Mouse (Mus musculus): Measurements from ENCODE around the gene Lamb1. TPM values are rescaled to one million over a fixed set of nuclear protein-coding genes. Genes with fewer than 3 reads are reported as not detected.

Gene Lamb1
- polyA plus RNA-seq, 1 experiment from 2014 or later: 31.7 TPM

DNA sequence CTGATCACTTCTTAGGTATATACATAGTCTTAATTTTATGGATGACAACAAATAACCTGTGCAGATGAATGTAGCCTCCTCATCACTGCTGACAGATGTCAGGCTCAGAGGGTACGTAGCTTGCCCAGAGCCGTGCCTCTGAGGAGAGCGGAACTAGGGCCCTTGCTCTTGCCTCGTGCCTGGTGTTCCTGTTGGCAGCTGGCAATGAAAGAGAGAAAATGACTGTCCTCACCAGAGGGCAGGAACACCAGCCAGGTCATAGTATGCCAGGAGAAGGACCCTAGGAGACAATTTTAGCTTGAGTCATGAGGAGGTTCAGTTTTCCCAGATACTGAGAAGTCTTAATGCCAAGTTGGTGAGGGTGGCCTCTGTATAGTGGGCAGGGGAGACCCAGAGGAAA, 48.1 kb downstream of the Lamb1 start:
- WGBS: 97% methylated on average over 4 of the region's 4 CpGs
- DNase-seq (ENCODE audit: low spot score): no peak

DNA sequence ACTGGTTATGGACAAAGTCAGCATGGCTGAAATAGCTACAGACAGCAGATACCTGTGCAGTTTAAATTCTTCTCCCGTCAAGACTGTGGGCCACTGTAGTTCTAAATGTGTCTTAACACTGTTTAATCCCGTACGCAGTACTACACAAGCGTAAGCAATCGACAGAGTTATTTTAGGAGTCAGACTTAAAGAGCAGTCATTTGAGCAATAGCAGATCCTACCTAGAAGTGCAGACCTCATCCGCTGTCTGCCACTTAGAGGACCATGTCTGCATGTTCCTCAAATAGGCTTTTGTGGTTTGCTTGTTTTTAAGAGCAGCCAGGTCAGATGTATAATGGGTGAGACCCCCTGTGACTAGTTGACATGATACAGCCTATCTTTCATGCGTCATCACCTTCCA, 49.3 kb downstream of the Lamb1 start:
- ATAC-seq (ENCODE audit: low FRiP score, low TSS enrichment) (no peak), DNase-seq (ENCODE audit: low spot score) (no peak)
- no peak overlapping the region for H3K4me3 ChIP-seq (ENCODE audit: low read depth, low read length)
- TF ChIP-seq CTCF (IDR thresholded peaks at IDR 0.05; ENCODE audit: low read depth) (no peak), EP300 (optimal IDR thresholded peaks at IDR 0.05) (no peak)
- H3K36me3 ChIP-seq (ENCODE audit: control insufficient read depth, insufficient read depth, low read length): peaks cover 34% of the 10 kb centered on the region
- H3K4me1 ChIP-seq (replicated peaks; ENCODE audit: control insufficient read depth, insufficient read depth): no peaks in the 10 kb centered on the region
- 80% methylated on average over 7 of the region's 7 CpGs for WGBS
- no peak overlapping the region for H3K9ac ChIP-seq (ENCODE audit: low read length)
- H3K27me3 ChIP-seq (ENCODE audit: control insufficient read depth, insufficient read depth, low read length): no peaks in the 10 kb centered on the region
- H3K4me2 ChIP-seq (replicated peaks; ENCODE audit: low read depth): no peak overlapping the region
- no peak overlapping the region for H3K27ac ChIP-seq (replicated peaks)
- no peaks in the 10 kb centered on the region for H3K9me3 ChIP-seq (ENCODE audit: control insufficient read depth, low read length)

More for the DNA sequence above, 48.1 kb downstream of the Lamb1 start:
- no peak for ATAC-seq (ENCODE audit: low FRiP score, low TSS enrichment)
- Histone ChIP-seq H3K4me3 (ENCODE audit: low read depth, low read length) (no peak overlapping the region), H3K27me3 (ENCODE audit: control insufficient read depth, insufficient read depth, low read length) (no peaks in the 10 kb centered on the region), H3K9me3 (ENCODE audit: control insufficient read depth, low read length) (no peaks in the 10 kb centered on the region), H3K4me2 (replicated peaks; ENCODE audit: low read depth) (no peak overlapping the region), H3K27ac (replicated peaks) (no peak overlapping the region), H3K4me1 (replicated peaks; ENCODE audit: control insufficient read depth, insufficient read depth) (no peaks in the 10 kb centered on the region), H3K36me3 (ENCODE audit: control insufficient read depth, insufficient read depth, low read length) (peaks cover 34% of the 10 kb centered on the region), H3K9ac (ENCODE audit: low read length) (no peak overlapping the region)
- TF ChIP-seq EP300 (optimal IDR thresholded peaks at IDR 0.05) (no peak), CTCF (IDR thresholded peaks at IDR 0.05; ENCODE audit: low read depth) (no peak)

DNA sequence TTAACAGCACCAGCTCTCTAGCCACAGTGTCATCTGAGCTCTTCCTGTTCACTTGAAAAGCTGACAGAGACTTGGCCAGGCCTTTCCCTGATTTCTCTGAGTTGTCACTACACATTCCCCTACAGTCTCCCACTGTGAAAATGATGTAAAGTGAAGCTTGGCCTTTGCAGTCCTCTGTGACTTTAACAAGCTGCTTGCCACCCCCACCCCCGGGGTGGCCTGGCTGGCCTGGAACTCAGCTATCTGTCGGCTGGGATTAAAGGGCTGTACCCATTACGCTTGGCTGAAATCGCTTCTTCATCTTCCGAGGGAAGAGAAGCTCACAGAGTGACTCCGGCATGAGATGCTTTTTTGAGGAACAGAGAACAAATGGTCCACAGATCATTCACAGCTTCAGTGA, 50.9 kb downstream of the Lamb1 start:
- no peaks in the 10 kb centered on the region for H3K4me1 ChIP-seq (replicated peaks; ENCODE audit: control insufficient read depth, insufficient read depth)
- DNase-seq (ENCODE audit: low spot score) (no peak), ATAC-seq (ENCODE audit: low FRiP score, low TSS enrichment) (no peak)
- no peak overlapping the region for H3K4me3 ChIP-seq (ENCODE audit: low read depth, low read length)
- H3K9ac ChIP-seq (ENCODE audit: low read length): no peak overlapping the region
- H3K9me3 ChIP-seq (ENCODE audit: control insufficient read depth, low read length): no peaks in the 10 kb centered on the region
- peaks cover 35% of the 10 kb centered on the region for H3K36me3 ChIP-seq (ENCODE audit: control insufficient read depth, insufficient read depth, low read length)
- H3K4me2 ChIP-seq (replicated peaks; ENCODE audit: low read depth): no peak overlapping the region
- TF ChIP-seq EP300 (optimal IDR thresholded peaks at IDR 0.05) (no peak), CTCF (IDR thresholded peaks at IDR 0.05; ENCODE audit: low read depth) (no peak)
- no peaks in the 10 kb centered on the region for H3K27me3 ChIP-seq (ENCODE audit: control insufficient read depth, insufficient read depth, low read length)
- WGBS: 71% methylated on average over 6 of the region's 6 CpGs
- H3K27ac ChIP-seq (replicated peaks): no peak overlapping the region

DNA sequence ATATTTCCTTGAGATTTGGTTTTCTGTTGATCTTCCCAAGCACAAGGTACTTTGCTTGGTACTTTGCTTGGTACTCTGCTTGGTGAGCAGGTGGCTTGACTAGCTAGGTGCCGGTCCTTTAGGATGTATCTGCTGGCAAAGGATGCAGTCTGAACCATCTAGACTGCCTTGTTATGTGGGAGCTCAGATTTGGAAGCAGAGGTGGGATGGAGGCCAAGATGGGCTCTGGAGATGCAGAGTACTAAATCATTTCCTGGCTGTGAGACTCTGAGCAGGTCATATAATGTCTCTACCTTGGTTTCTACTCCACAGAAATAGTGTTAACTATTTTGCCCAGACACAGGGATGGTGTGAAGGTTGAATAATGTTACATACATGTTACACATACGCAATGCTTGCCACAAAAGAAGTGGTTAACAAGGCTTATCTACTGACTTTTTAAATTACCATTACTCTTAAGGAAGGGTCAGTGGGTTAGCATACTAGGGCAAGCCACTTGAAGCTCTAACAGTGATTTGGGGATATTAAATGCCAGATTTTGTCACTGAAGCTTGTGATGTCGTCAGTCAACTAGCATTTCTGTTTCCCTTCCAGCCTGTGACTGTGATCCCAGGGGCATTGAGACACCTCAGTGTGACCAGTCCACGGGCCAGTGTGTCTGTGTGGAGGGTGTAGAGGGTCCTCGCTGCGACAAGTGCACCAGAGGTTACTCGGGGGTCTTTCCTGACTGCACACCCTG, 52.8 kb downstream of the Lamb1 start:
- Histone ChIP-seq H3K9ac (ENCODE audit: low read length) (no peak overlapping the region), H3K4me3 (ENCODE audit: low read depth, low read length) (no peak overlapping the region), H3K4me2 (replicated peaks; ENCODE audit: low read depth) (no peak overlapping the region), H3K9me3 (ENCODE audit: control insufficient read depth, low read length) (no peaks in the 10 kb centered on the region), H3K27me3 (ENCODE audit: control insufficient read depth, insufficient read depth, low read length) (no peaks in the 10 kb centered on the region), H3K4me1 (replicated peaks; ENCODE audit: control insufficient read depth, insufficient read depth) (no peaks in the 10 kb centered on the region), H3K36me3 (ENCODE audit: control insufficient read depth, insufficient read depth, low read length) (peaks cover 30% of the 10 kb centered on the region), H3K27ac (replicated peaks) (no peak overlapping the region)
- no peak for DNase-seq (ENCODE audit: low spot score)
- 93% methylated on average over 7 of the region's 7 CpGs for WGBS
- TF ChIP-seq EP300 (optimal IDR thresholded peaks at IDR 0.05) (no peak), CTCF (IDR thresholded peaks at IDR 0.05; ENCODE audit: low read depth) (no peak)
- ATAC-seq (ENCODE audit: low FRiP score, low TSS enrichment): no peak

DNA sequence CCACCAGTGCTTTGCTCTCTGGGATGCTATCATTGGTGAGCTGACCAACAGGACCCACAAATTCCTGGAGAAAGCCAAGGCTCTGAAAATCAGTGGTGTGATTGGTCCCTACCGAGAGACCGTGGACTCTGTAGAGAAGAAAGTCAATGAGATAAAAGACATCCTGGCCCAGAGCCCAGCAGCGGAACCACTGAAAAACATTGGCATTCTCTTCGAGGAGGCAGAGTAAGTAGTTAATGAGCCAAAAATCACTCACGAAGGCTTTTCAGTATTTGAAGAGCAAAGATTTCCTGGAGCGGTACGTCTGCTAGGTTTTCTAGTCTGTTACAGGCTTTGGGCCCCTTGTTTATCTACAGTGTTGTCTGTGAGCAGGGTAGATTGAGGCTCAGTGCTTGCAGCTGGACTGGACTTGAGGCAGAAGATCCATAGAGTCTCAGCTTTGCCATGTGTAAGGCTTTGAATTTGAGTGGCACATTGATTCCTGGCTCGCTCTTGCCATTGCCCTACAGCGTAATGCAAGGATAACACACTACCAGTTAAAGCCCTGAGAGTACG, 53.5 kb downstream of the Lamb1 start:
- no peak for TF ChIP-seq CTCF (IDR thresholded peaks at IDR 0.05; ENCODE audit: low read depth)
- no peak for TF ChIP-seq EP300 (optimal IDR thresholded peaks at IDR 0.05)
- no peak for ATAC-seq (ENCODE audit: low FRiP score, low TSS enrichment)
- Histone ChIP-seq H3K4me1 (replicated peaks; ENCODE audit: control insufficient read depth, insufficient read depth) (no peaks in the 10 kb centered on the region), H3K27me3 (ENCODE audit: control insufficient read depth, insufficient read depth, low read length) (no peaks in the 10 kb centered on the region), H3K4me3 (ENCODE audit: low read depth, low read length) (no peak overlapping the region), H3K27ac (replicated peaks) (no peak overlapping the region), H3K4me2 (replicated peaks; ENCODE audit: low read depth) (no peak overlapping the region), H3K36me3 (ENCODE audit: control insufficient read depth, insufficient read depth, low read length) (peaks cover 26% of the 10 kb centered on the region), H3K9ac (ENCODE audit: low read length) (no peak overlapping the region), H3K9me3 (ENCODE audit: control insufficient read depth, low read length) (no peaks in the 10 kb centered on the region)
- DNase-seq (ENCODE audit: low spot score): no peak
- 70% methylated on average over 10 of the region's 10 CpGs for WGBS

DNA sequence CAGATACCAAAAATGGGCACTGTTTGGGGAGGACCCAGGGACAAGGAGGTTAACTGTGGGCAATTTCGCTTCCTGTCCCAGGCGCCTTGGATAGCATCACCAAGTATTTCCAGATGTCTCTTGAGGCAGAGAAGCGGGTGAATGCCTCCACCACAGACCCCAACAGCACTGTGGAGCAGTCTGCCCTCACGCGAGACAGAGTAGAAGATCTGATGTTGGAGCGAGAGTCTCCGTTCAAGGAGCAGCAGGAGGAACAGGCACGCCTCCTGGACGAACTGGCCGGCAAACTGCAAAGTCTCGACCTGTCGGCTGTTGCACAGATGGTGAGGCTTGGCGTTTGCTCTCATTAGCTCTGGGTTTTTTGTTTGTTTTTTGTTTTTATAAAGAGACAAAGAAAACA, 55.8 kb downstream of the Lamb1 start:
- no peak for TF ChIP-seq EP300 (optimal IDR thresholded peaks at IDR 0.05)
- no peak for TF ChIP-seq CTCF (IDR thresholded peaks at IDR 0.05; ENCODE audit: low read depth)
- no peak for DNase-seq (ENCODE audit: low spot score)
- Histone ChIP-seq H3K4me3 (ENCODE audit: low read depth, low read length) (no peak overlapping the region), H3K27ac (replicated peaks) (no peak overlapping the region), H3K4me1 (replicated peaks; ENCODE audit: control insufficient read depth, insufficient read depth) (no peaks in the 10 kb centered on the region), H3K4me2 (replicated peaks; ENCODE audit: low read depth) (no peak overlapping the region), H3K27me3 (ENCODE audit: control insufficient read depth, insufficient read depth, low read length) (no peaks in the 10 kb centered on the region), H3K9ac (ENCODE audit: low read length) (no peak overlapping the region), H3K9me3 (ENCODE audit: control insufficient read depth, low read length) (no peaks in the 10 kb centered on the region), H3K36me3 (ENCODE audit: control insufficient read depth, insufficient read depth, low read length) (peaks cover 21% of the 10 kb centered on the region)
- ATAC-seq (ENCODE audit: low FRiP score, low TSS enrichment): no peak
- WGBS: 74% methylated on average over 13 of the region's 13 CpGs

Data from stomach, postnatal 0 days (tissue).